Mouse (Mus musculus): ENCODE measurements around the gene Zmynd8.

DNA sequence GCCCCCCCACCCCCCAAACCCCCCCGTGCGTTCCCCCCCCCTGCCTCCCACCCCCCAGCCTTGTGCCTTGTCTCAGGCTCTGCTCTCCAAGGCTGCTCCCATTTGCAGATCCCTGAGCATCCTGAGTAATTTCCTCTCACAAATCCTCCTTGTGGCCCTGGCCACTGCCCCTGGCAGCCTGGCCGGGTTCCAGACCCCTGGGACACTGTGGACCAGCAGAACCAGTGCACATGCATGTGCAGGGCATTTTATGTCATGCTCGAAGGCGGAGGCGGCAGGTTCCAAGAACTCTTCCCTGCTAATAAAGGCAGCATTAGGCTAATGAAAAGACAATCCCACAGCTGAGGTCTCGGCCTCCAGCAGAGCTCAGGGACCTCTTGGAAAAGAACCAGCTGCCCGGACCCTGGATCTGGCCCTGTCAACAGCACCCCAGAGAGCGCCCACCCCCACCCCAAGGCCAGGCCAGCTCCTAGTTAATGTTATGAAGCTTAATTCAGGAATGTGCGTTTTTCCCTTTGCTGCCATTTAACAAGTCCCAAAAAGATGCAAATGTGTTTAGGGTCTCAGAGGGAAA is 129.4 kb downstream of the Zmynd8 start:
- TF ChIP-seq CTCF (IDR thresholded peaks at IDR 0.05; ENCODE audit: control insufficient read depth, insufficient read depth, low read length): no peak
- no peak for TF ChIP-seq POLR2A (IDR thresholded peaks at IDR 0.05; ENCODE audit: borderline replicate concordance, control insufficient read depth, low read depth, low read length)

Data from bone marrow, adult 2 months (tissue).